Mouse (Mus musculus) layer of hippocampus, postnatal 14 days (tissue): ENCODE results near the gene Ccdc42. TPM values are rescaled to one million over a fixed set of nuclear protein-coding genes. Genes with fewer than 3 reads are reported as not detected.

ENCODE experiments used
- DNase-seq, 2 experiments: peaks; one replicate each; pipeline ENCODE4 v3.0.0; 2021 to 2022; ENCODE audit warnings: low spot score in 2 of 2, mixed read lengths in 1 of 2
- total RNA-seq, 2 experiments: library from RNA; stranded (reverse); gene quantifications; 2 replicates each; pipeline ENCODE4 v1.2.3; 2021

Ccdc42 gene
- total RNA-seq, 2 experiments from 2014 or later: 0.57 to 1.8 TPM

GRCm38 (mm10) chr11:68583906-68584480 is 2.8 kb upstream of the Ccdc42 start:
- no peak for DNase-seq

- no peak for DNase-seq
Observed at GRCm38 (mm10) chr11:68585890-68586289, 931 bp upstream of the Ccdc42 start.

- DNase-seq: peak; percentile 59 to 81
Observed at GRCm38 (mm10) chr11:68589055-68589809, 2.4 kb downstream of the Ccdc42 start.

- no peak for DNase-seq
Observed at GRCm38 (mm10) chr11:68591708-68592107, 4.9 kb downstream of the Ccdc42 start.

- no peak for DNase-seq
Observed at GRCm38 (mm10) chr11:68593247-68593646, 6.4 kb downstream of the Ccdc42 start.

- DNase-seq: no peak
Observed at GRCm38 (mm10) chr11:68597912-68598311, 11.1 kb downstream of the Ccdc42 start.

GRCm38 (mm10) chr11:68600551-68601021 is 13.8 kb downstream of the Ccdc42 start:
- DNase-seq: no peak

GRCm38 (mm10) chr11:68601486-68601991 is 14.7 kb downstream of the Ccdc42 start:
- no peak for DNase-seq

- DNase-seq: no peak
Observed at GRCm38 (mm10) chr11:68602200-68602931, 15.5 kb downstream of the Ccdc42 start.

GRCm38 (mm10) chr11:68607046-68607445 is 20.2 kb downstream of the Ccdc42 start:
- DNase-seq: no peak

GRCm38 (mm10) chr11:68609910-68610566 is 23.2 kb downstream of the Ccdc42 start:
- DNase-seq: no peak

GRCm38 (mm10) chr11:68610567-68610947 is 23.7 kb downstream of the Ccdc42 start:
- no peak for DNase-seq

GRCm38 (mm10) chr11:68613071-68613711 is 26.4 kb downstream of the Ccdc42 start:
- DNase-seq: no peak

GRCm38 (mm10) chr11:68622751-68623150 is 35.9 kb downstream of the Ccdc42 start:
- DNase-seq: no peak

GRCm38 (mm10) chr11:68623225-68623870 is 36.5 kb downstream of the Ccdc42 start:
- peak; percentile 35 to 55 for DNase-seq

- no peak for DNase-seq
Observed at GRCm38 (mm10) chr11:68623871-68624258, 37.0 kb downstream of the Ccdc42 start.

GRCm38 (mm10) chr11:68631611-68632316 is 44.9 kb downstream of the Ccdc42 start:
- peak in 1 of 2 experiments; percentile 33 for DNase-seq

- DNase-seq: no peak
Observed at GRCm38 (mm10) chr11:68637861-68638615, 51.2 kb downstream of the Ccdc42 start.

- DNase-seq: no peak
Observed at GRCm38 (mm10) chr11:68641361-68641760, 54.5 kb downstream of the Ccdc42 start.
